Mouse (Mus musculus) myocyte (in vitro differentiated cells): ENCODE measurements around the gene Mrps5.

ENCODE experiments used
- E2F4 ChIP-seq: IDR thresholded peaks from one replicate; pipeline ENCODE4 v1.6.1; 2011; ENCODE audit warnings: mild to moderate bottlenecking, control low read depth, moderate library complexity; ENCODE audit not compliant: insufficient read depth
- MAX ChIP-seq: IDR thresholded peaks from one replicate; pipeline ENCODE4 v1.6.1; 2011; ENCODE audit warnings: low read depth, mild to moderate bottlenecking, control low read depth
- MYOD1 ChIP-seq, 3 experiments: IDR thresholded peaks; one replicate each; pipeline ENCODE4 v1.6.1; 2011; ENCODE audit warnings: control low read depth in 2 of 3, low read depth in 2 of 3, mild to moderate bottlenecking in 2 of 3, moderate library complexity in 1 of 3; ENCODE audit not compliant: insufficient read length in 2 of 3, control insufficient read depth in 1 of 3
- POLR2A ChIP-seq: IDR thresholded peaks from one replicate; pipeline ENCODE4 v1.6.1; 2011; ENCODE audit warnings: low read depth, mild to moderate bottlenecking, control low read depth, moderate library complexity; ENCODE audit not compliant: insufficient read length
- POLR2AphosphoS2 ChIP-seq: IDR thresholded peaks from one replicate; pipeline ENCODE4 v1.6.1; 2011; ENCODE audit warnings: low read depth, control low read depth; ENCODE audit not compliant: insufficient read length
- SRF ChIP-seq: IDR thresholded peaks from one replicate; pipeline ENCODE4 v1.6.1; 2011; ENCODE audit warnings: low read depth; ENCODE audit not compliant: control insufficient read depth, insufficient read length
- TCF12 ChIP-seq: IDR thresholded peaks from one replicate; pipeline ENCODE4 v1.6.1; 2011; ENCODE audit warnings: mild to moderate bottlenecking, control low read depth; ENCODE audit not compliant: poor library complexity, insufficient read depth, severe bottlenecking
- TCF3 ChIP-seq: IDR thresholded peaks from one replicate; pipeline ENCODE4 v1.6.1; 2011; ENCODE audit warnings: low read depth, control low read depth; ENCODE audit not compliant: insufficient read length
- USF1 ChIP-seq: IDR thresholded peaks from one replicate; pipeline ENCODE4 v1.6.1; 2011; ENCODE audit warnings: low read depth, mild to moderate bottlenecking, control low read depth, moderate library complexity

- TF ChIP-seq POLR2A, result no peak
- no peak for TF ChIP-seq MAX
- no peak for TF ChIP-seq TCF3
- TF ChIP-seq USF1, result no peak
- TF ChIP-seq TCF12, result no peak
- no peak for TF ChIP-seq MYOD1 (IDR thresholded peaks at IDR 0.05; ENCODE audit: control insufficient read depth in 1 of 3, insufficient read length in 2 of 3, low read depth in 2 of 3)
- no peak for TF ChIP-seq POLR2AphosphoS2
- no peak for TF ChIP-seq SRF
- TF ChIP-seq E2F4, result no peak
Observed at GRCm38 (mm10) chr2:127646875-127647274, 59.9 kb downstream of the Mrps5 start.
